In genomic region chr5:142424627-142425349, GRCm38 (mm10) we compare ENCODE assay signal across 8 mouse cellular contexts. TPM values are rescaled to one million over a fixed set of nuclear protein-coding genes. Genes with fewer than 3 reads are reported as not detected.
DNase-seq lines count a peak whose midpoint lies in the region; ATAC-seq and TF ChIP-seq lines count a peak whose summit lies in the region.

No protein-coding gene starts in this region.

- H3K4me3 ChIP-seq in gastrocnemius, adult 2 months, result peak overlapping the region; percentile 61
- no peak overlapping the region for H3K4me3 ChIP-seq in hindbrain, embryonic 13.5 days
- no peak overlapping the region for H3K4me3 ChIP-seq in midbrain, embryonic 15.5 days

- H3K4me1 ChIP-seq in hindbrain, embryonic 13.5 days (replicated peaks), result peaks cover 49% of the 10 kb centered on the region
- peaks cover 38% of the 10 kb centered on the region for H3K4me1 ChIP-seq in midbrain, embryonic 15.5 days

- H3K27ac ChIP-seq in gastrocnemius, adult 2 months, result peak overlapping the region; percentile 93
- peak overlapping the region; percentile 74 for H3K27ac ChIP-seq in hindbrain, embryonic 13.5 days
- H3K27ac ChIP-seq in midbrain, embryonic 15.5 days, result peak overlapping the region; percentile 60

- 77% methylated on average over 13 of the region's 13 CpGs for WGBS in hindbrain, embryonic 13.5 days
- WGBS in midbrain, embryonic 15.5 days, result 72% methylated on average over 13 of the region's 13 CpGs

- H3K27me3 ChIP-seq in hindbrain, embryonic 13.5 days, result no peaks in the 10 kb centered on the region
- H3K27me3 ChIP-seq in midbrain, embryonic 15.5 days (replicated peaks), result no peaks in the 10 kb centered on the region

- no peak for TF ChIP-seq CTCF in gastrocnemius, adult 2 months (IDR thresholded peaks at IDR 0.05)

- peak; percentile 85 for DNase-seq in Muller cell, postnatal 12 days (ENCODE audit: inconsistent ontology term)
- peak; percentile 47 for DNase-seq in cerebellum, adult 11 months
- peak; percentile 90 for DNase-seq in gastrocnemius, adult 2 months
- DNase-seq in liver, result peak; percentile 30
- DNase-seq in frontal cortex, postnatal 25 days (ENCODE audit: low spot score in 2 of 2), result no peak
- no peak for DNase-seq in left cerebral cortex, adult 9 months (ENCODE audit: low spot score in 2 of 2)

- ATAC-seq in hindbrain, embryonic 13.5 days (ENCODE audit: low FRiP score), result no peak
- ATAC-seq in midbrain, embryonic 15.5 days (replicated peaks), result no peak

- H3K9me3 ChIP-seq in hindbrain, embryonic 13.5 days, result no peaks in the 10 kb centered on the region
- H3K9me3 ChIP-seq in midbrain, embryonic 15.5 days, result no peaks in the 10 kb centered on the region

- H3K36me3 ChIP-seq in hindbrain, embryonic 13.5 days, result peaks cover 14% of the 10 kb centered on the region
- no peaks in the 10 kb centered on the region for H3K36me3 ChIP-seq in midbrain, embryonic 15.5 days (replicated peaks)

- intact Hi-C loops in gastrocnemius, adult 2 months (cut with DNase I), result no loop called here

- no peak overlapping the region for H3K4me2 ChIP-seq in hindbrain, embryonic 13.5 days
- no peak overlapping the region for H3K4me2 ChIP-seq in midbrain, embryonic 15.5 days

- H3K9ac ChIP-seq in hindbrain, embryonic 13.5 days, result no peak overlapping the region; the same call in 1 of the 2 replicates
- no peak overlapping the region for H3K9ac ChIP-seq in midbrain, embryonic 15.5 days

RNA-seq across cellular contexts. Expression of gene Foxk1, which starts 23.5 kb away (rescaled TPM):
- total RNA-seq in gastrocnemius, adult 2 months (2021), result 10 to 100 TPM; 12.2 to 18.9 TPM
- polyA plus RNA-seq in hindbrain, embryonic 13.5 days (2015; fragmentation: Nextera tagmentation; extraction: Ambion mirVana), result 5.3 and 5.6 TPM in 2 replicates
- 6.9 and 8.1 TPM in 2 replicates for polyA plus RNA-seq in midbrain, embryonic 15.5 days (2015; fragmentation: Nextera tagmentation; extraction: Ambion mirVana)

RNA-seq across cellular contexts. Expression of gene Ap5z1, which starts 39.0 kb away (rescaled TPM):
- total RNA-seq in gastrocnemius, adult 2 months (2021), result 1 to 10 TPM; 3.7 to 5.0 TPM
- 12.8 and 15.2 TPM in 2 replicates for polyA plus RNA-seq in hindbrain, embryonic 13.5 days (2015; fragmentation: Nextera tagmentation; extraction: Ambion mirVana)
- 13.7 and 14.2 TPM in 2 replicates for polyA plus RNA-seq in midbrain, embryonic 15.5 days (2015; fragmentation: Nextera tagmentation; extraction: Ambion mirVana)

Comparison
In these comparisons a context has a peak if more than half of its experiments do, and no peak if none do; other contexts are left out.
1. DNase-seq: peak in Muller cell, postnatal 12 days (single experiment), cerebellum, adult 11 months (single experiment), gastrocnemius, adult 2 months (single experiment) and liver (single experiment); none in frontal cortex, postnatal 25 days (0 of 2) and left cerebral cortex, adult 9 months (0 of 2).
2. Peak in every context shown above with its lines, with median percentiles within 50 percentile points of each other: H3K27ac ChIP-seq.